Mouse (Mus musculus) cortical plate, adult 2 months (tissue): ENCODE data around the gene Fasl.

Source experiments
- CTCF ChIP-seq: fragments of 200-500 bp; IDR thresholded peaks from 2 replicates; pipeline ENCODE4 v1.5.1; 2011; ENCODE audit warnings: mild to moderate bottlenecking, control low read depth, low read length; ENCODE audit not compliant: insufficient read depth; ENCODE audit errors: extremely low read depth
- POLR2A ChIP-seq: fragments of 200-500 bp; IDR thresholded peaks from 2 replicates; pipeline ENCODE4 v1.6.1; 2011; ENCODE audit warnings: mild to moderate bottlenecking, low read length, control low read depth; ENCODE audit not compliant: insufficient read depth; ENCODE audit errors: extremely low read depth

DNA sequence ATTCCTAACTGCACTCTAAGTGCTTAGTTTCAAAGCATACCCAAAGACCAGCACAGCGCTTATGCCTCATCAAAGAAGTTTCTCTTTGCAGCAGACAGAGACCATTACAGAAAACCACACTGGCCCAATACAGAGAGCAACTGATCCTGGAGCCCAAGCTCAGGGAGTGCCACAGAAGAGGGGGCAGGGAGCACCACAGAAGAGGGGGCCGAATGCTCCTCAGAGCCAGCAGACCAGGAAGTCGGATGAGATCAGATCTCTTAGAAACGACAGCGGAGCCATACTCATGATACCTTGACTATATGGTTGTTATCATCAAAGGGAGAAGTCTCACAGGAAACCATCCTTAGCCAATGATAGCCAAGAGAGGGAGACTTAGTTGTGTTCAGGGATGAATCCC, 21.1 kb upstream of the Fasl start:
- TF ChIP-seq CTCF (no peak), POLR2A (no peak)
